Mouse (Mus musculus) G1E (cell line): ENCODE results near the gene Hist1h2bg.

Experiments
- CTCF ChIP-seq: IDR thresholded peaks from 2 replicates; pipeline ENCODE4 v1.5.1; 2012; ENCODE audit warnings: low read depth, low read length, inconsistent platforms, mixed read lengths
- GATA1 ChIP-seq: IDR thresholded peaks from 2 replicates; pipeline ENCODE4 v1.6.1; 2012; ENCODE audit warnings: borderline replicate concordance, low read length, inconsistent platforms, mixed read lengths

- TF ChIP-seq CTCF (no peak), GATA1 (no peak)
These were observed 15.3 kb upstream of the Hist1h2bg start for GRCm38 (mm10) chr13:23555839-23556416.
